Mouse (Mus musculus) splenic B cell, adult 2 months (primary cell): ENCODE results near the gene Cd59a.
"Not testable (repeated sequence)": the region's sequence is repeated elsewhere in the genome, so short reads cannot be mapped to it uniquely, and the experiment has no call there.

ENCODE experiments used
- DNase-seq: peaks from one replicate; pipeline ENCODE4 v3.0.0-alpha.2; 2011; ENCODE audit warnings: low read depth, low spot score
- H3K27me3 ChIP-seq: 2 replicates; pipeline ENCODE4 v1.6.1; 2012; ENCODE audit warnings: mild to moderate bottlenecking, low read length, moderate library complexity, mixed read lengths; ENCODE audit not compliant: control insufficient read depth, poor library complexity, insufficient read depth, severe bottlenecking
- H3K36me3 ChIP-seq: 2 replicates; pipeline ENCODE4 v1.6.1; 2012; ENCODE audit warnings: mild to moderate bottlenecking, low read length, moderate library complexity, mixed read lengths; ENCODE audit not compliant: control insufficient read depth, poor library complexity, insufficient read depth, severe bottlenecking

The Cd59a gene

GRCm38 (mm10) chr2:104093305-104093704, 2.3 kb upstream of the Cd59a start:
- DNase-seq: no peak
- Histone ChIP-seq H3K36me3 (no peaks in the 10 kb centered on the region), H3K27me3 (no peaks in the 10 kb centered on the region)

DNA sequence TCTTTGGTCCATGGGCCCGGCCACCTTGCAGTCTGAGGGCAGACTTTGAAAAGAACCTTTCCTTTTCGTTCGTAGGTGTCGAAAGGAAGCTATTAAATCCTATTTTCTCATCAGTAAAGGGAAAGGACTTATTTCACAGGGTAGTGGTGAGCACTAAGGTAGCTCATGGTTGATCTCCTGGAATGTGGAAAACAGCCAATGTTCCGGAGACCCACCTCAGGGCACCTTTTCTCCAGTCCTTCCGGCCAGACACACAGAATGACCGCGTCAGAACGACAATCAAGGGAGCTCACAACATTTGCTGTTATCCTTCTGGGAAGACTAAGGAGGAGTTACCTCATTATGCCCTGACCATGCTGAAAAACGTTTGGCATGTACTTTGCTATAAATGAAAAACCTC, 655 bp downstream of the Cd59a start:
- Histone ChIP-seq H3K36me3 (no peaks in the 10 kb centered on the region), H3K27me3 (no peaks in the 10 kb centered on the region)
- DNase-seq: no peak

GRCm38 (mm10) chr2:104096796-104097195, 1.2 kb downstream of the Cd59a start:
- not testable (repeated sequence) for DNase-seq, H3K36me3 ChIP-seq, H3K27me3 ChIP-seq

GRCm38 (mm10) chr2:104097396-104097795, 1.8 kb downstream of the Cd59a start:
- DNase-seq, H3K36me3 ChIP-seq, H3K27me3 ChIP-seq: not testable (repeated sequence)

- Histone ChIP-seq H3K36me3 (no peaks in the 10 kb centered on the region), H3K27me3 (no peaks in the 10 kb centered on the region; the same call in 1 of the 2 replicates)
- DNase-seq: no peak
These were observed 3.1 kb downstream of the Cd59a start for GRCm38 (mm10) chr2:104098529-104099230.

GRCm38 (mm10) chr2:104099231-104099585, 3.6 kb downstream of the Cd59a start:
- no peaks in the 10 kb centered on the region; the same call in 1 of the 2 replicates for H3K27me3 ChIP-seq
- DNase-seq: no peak
- no peaks in the 10 kb centered on the region for H3K36me3 ChIP-seq

- Histone ChIP-seq H3K36me3 (no peaks in the 10 kb centered on the region), H3K27me3 (no peaks in the 10 kb centered on the region; the same call in 1 of the 2 replicates)
- DNase-seq: no peak
These were observed 4.3 kb downstream of the Cd59a start for GRCm38 (mm10) chr2:104099946-104100345.

DNA sequence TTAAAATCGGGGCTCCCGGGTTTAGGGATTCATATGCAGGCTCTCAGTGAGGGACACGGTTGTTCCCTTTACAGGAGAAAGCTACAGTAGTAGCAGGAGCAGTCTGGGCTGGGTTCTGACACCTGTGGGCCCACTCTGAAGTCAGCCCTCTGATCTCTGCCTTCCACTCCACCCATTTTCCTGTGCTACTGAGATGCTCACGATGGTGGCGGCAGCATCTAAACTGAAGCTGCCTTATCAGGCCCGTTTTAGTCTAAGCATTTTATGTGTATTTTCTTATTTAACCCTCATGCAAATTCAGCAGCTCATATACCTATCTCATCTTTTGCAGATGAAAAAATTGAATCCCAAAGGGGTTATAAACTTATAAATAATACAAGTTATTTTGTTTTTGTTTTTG, 9.2 kb downstream of the Cd59a start:
- DNase-seq: no peak
- Histone ChIP-seq H3K36me3 (no peaks in the 10 kb centered on the region), H3K27me3 (no peaks in the 10 kb centered on the region; the same call in 1 of the 2 replicates)

GRCm38 (mm10) chr2:104109021-104109420, 13.4 kb downstream of the Cd59a start:
- not testable (repeated sequence) for DNase-seq, H3K36me3 ChIP-seq, H3K27me3 ChIP-seq

DNA sequence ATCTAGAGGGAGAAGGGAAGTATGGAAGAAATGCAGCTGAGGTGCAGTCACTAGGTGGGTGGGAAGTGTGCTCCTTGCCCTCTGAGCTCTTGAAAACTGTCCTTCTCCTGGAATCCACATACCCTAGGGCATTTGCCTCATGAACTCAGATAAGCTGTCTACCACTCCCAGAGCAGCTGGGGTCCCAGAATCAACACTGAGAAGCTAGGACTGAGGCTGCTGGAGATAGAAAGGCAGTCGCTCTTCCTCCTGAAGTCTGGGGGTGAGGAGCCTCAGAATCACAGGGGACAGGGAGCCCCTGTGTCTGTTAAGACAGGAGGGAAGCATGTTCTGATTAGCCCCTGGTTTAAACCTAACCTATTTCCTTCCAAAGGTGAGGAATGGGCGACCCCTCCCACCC, 13.9 kb downstream of the Cd59a start:
- H3K27me3 ChIP-seq: no peaks in the 10 kb centered on the region
- DNase-seq: no peak
- no peaks in the 10 kb centered on the region for H3K36me3 ChIP-seq

DNA sequence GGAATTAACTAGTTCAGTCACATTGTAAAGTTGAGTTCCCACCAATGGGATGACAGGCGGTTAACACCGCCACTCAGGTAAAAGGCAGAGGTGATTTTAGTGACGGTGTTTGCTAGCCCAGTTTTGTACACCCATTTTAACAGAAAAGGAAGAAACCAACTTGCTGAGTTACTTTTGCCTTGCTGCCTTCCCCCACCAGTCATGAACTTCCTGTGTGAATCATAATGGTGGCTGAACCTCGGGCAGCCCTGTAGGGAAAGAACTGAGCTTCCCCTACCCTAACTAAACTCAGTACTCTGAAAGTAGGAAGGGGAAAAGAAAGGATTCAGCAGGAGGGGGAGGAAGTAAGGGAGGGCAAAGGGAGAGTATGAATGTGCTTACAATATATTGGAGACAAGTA, 14.4 kb downstream of the Cd59a start:
- no peak for DNase-seq
- Histone ChIP-seq H3K27me3 (no peaks in the 10 kb centered on the region), H3K36me3 (no peaks in the 10 kb centered on the region)

- not testable (repeated sequence) for H3K27me3 ChIP-seq, DNase-seq, H3K36me3 ChIP-seq
These were observed 15.7 kb downstream of the Cd59a start for GRCm38 (mm10) chr2:104111170-104111797.

DNA sequence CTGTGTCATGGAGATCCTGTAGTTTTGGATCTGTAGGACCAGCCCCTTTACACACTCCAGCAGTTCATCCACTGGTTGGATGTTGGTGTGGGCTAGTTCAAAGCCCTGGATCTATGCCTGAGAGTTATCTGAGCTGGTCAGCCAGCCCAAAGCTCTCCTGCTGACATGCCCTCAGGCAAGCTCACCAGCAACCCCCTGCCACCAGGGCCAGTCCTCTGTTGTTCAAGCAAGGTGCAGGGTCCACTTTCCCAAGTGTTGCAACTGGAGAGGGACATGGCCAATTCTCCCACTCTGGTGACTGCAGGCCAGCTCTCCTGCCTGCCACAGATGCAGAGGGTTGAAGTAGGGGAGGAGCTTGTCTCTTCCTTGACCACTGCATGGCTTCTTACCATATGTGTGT, 18.0 kb downstream of the Cd59a start:
- not testable (repeated sequence) for H3K27me3 ChIP-seq, DNase-seq, H3K36me3 ChIP-seq

- no peak for DNase-seq
- Histone ChIP-seq H3K36me3 (no peaks in the 10 kb centered on the region), H3K27me3 (no peaks in the 10 kb centered on the region)
These were observed 19.3 kb downstream of the Cd59a start for GRCm38 (mm10) chr2:104114898-104115297.

GRCm38 (mm10) chr2:104117173-104117572, 21.6 kb downstream of the Cd59a start:
- DNase-seq, H3K36me3 ChIP-seq, H3K27me3 ChIP-seq: not testable (repeated sequence)

DNA sequence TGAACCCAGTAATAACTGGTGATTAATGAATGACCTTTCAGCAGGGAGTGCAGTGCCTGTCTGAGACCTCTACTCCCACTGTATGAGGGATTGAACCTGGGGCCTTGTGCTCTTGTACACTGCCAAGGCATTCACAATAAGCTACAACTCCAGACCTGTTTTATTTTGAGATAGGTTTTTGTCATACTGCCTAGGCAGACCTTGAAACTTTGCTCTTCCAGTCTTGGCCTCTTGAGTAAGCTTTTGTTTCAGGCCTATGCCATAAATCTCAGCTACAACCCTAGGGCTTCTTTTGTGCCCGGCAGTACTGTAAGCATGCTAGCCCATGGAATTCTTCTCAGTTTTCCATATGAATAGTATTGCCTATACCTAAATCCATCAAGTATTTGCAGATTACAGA, 23.5 kb downstream of the Cd59a start:
- no peak for DNase-seq
- H3K27me3 ChIP-seq: no peaks in the 10 kb centered on the region
- no peaks in the 10 kb centered on the region for H3K36me3 ChIP-seq
